Mouse (Mus musculus): Measurements from ENCODE around the gene Cgas. TPM values are rescaled to one million over a fixed set of nuclear protein-coding genes. Genes with fewer than 3 reads are reported as not detected.
"Not testable (repeated sequence)": the region's sequence is repeated elsewhere in the genome, so short reads cannot be mapped to it uniquely, and the experiment has no call there.

Cgas gene
- polyA plus RNA-seq, 1 experiment from 2014 or later = 0.67 TPM

DNA sequence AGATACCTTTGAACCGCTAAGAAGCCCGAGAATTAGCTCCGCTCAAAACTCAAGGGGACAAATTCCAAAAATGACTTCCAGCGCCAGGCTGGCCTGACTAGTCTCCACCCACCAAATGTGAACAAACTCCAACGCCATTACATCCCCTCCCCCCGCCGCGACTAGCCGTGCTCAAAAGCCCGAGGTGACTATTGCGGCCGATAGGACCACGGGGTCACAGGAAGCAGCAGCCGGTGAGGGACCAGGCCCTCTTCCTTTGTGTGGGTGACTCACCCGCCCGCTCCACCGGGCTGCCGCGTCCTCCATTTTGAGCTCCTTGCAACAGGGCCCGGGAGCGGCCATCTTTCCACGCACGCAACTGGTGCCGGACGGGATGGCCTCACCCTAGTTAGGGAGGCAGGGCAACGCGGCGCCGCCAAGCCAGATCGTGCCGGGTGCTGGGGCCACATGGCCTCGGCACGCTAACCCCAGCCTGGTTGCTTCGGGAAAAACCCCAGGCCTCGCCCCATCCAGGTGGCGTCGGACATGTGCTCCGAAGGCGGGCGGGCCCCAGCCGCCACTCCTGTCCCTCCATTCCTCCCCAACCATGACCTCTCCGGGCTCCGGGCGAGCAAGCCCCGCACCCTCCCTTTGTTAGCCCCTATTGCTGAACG is 37.8 kb upstream of the Cgas start:
- under 1% methylated on average over 46 of the region's 46 CpGs for WGBS (ENCODE audit: insufficient replicate concordance)
- H3K4me3 ChIP-seq (ENCODE audit: low read depth, low read length) = peak overlapping the region; percentile 95
- H3K4me2 ChIP-seq (ENCODE audit: low read depth, low read length) = peak overlapping the region; percentile 94
- peak; percentile 33 for ATAC-seq (ENCODE audit: low read depth)
- no peaks in the 10 kb centered on the region for H3K27me3 ChIP-seq (ENCODE audit: control insufficient read depth, insufficient read depth, low read depth, low read length)
- peak overlapping the region; percentile 97 for H3K9ac ChIP-seq (ENCODE audit: low read depth, low read length)
- no peaks in the 10 kb centered on the region for H3K9me3 ChIP-seq (replicated peaks; ENCODE audit: control insufficient read depth, low read length)
- H3K36me3 ChIP-seq (ENCODE audit: control insufficient read depth, insufficient read depth) = peaks cover 30% of the 10 kb centered on the region
- H3K4me1 ChIP-seq (ENCODE audit: control insufficient read depth, low read depth, low read length) = peaks cover 12% of the 10 kb centered on the region
- peak overlapping the region; percentile 97 for H3K27ac ChIP-seq (ENCODE audit: low read length)

DNA sequence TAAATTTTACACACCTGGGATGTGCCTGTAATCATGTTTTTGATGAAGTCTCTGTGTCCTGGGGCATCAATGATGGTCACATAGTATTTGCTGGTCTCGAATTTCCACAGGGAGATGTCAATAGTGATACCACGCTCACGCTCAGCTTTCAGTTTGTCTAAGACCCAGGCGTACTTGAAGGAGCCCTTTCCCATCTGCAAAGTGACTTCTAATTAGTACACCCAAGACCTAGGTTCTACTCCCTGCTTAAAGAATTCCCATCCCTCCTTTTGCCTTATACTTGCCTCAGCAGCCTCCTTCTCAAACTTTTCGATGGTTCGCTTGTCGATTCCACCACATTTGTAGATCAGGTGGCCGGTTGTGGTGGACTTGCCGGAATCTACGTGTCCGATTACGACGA is 37.2 kb upstream of the Cgas start:
- Histone ChIP-seq H3K9ac (ENCODE audit: low read depth, low read length) (peak overlapping the region; percentile 97), H3K36me3 (ENCODE audit: control insufficient read depth, insufficient read depth) (peaks cover 30% of the 10 kb centered on the region), H3K4me3 (ENCODE audit: low read depth, low read length) (peak overlapping the region; percentile 95), H3K4me2 (ENCODE audit: low read depth, low read length) (peak overlapping the region; percentile 94), H3K27ac (ENCODE audit: low read length) (peak overlapping the region; percentile 97), H3K4me1 (ENCODE audit: control insufficient read depth, low read depth, low read length) (peaks cover 12% of the 10 kb centered on the region)
- not testable (repeated sequence) for H3K27me3 ChIP-seq (ENCODE audit: control insufficient read depth, insufficient read depth, low read depth, low read length); H3K9me3 ChIP-seq (replicated peaks; ENCODE audit: control insufficient read depth, low read length); ATAC-seq (ENCODE audit: low read depth)
- WGBS (ENCODE audit: insufficient replicate concordance) = 0% methylated on average over 13 of the region's 13 CpGs

DNA sequence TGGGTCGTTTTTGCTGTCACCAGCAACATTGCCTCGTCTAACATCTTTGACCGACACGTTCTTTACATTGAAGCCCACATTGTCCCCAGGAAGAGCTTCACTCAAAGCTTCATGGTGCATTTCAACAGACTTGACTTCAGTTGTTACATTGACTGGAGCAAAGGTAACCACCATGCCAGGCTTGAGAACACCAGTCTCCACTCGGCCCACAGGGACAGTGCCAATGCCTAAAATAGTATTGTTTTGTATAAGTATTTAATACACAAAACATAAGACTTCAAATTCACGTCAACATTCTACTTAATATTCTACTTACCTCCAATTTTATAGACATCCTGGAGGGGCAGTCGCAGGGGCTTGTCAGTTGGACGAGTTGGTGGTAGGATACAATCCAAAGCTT is 36.3 kb upstream of the Cgas start:
- Histone ChIP-seq H3K4me1 (ENCODE audit: control insufficient read depth, low read depth, low read length) (peaks cover 12% of the 10 kb centered on the region), H3K4me3 (ENCODE audit: low read depth, low read length) (peak overlapping the region; percentile 95), H3K27ac (ENCODE audit: low read length) (peak overlapping the region; percentile 33; the same call in 1 of the 2 replicates), H3K9ac (ENCODE audit: low read depth, low read length) (peak overlapping the region; percentile 52), H3K4me2 (ENCODE audit: low read depth, low read length) (peak overlapping the region; percentile 94), H3K36me3 (ENCODE audit: control insufficient read depth, insufficient read depth) (peaks cover 30% of the 10 kb centered on the region)
- ATAC-seq (ENCODE audit: low read depth); H3K9me3 ChIP-seq (replicated peaks; ENCODE audit: control insufficient read depth, low read length); H3K27me3 ChIP-seq (ENCODE audit: control insufficient read depth, insufficient read depth, low read depth, low read length): not testable (repeated sequence)
- 26% methylated on average over 8 of the region's 8 CpGs for WGBS (ENCODE audit: insufficient replicate concordance)

- Histone ChIP-seq H3K4me1 (ENCODE audit: control insufficient read depth, low read depth, low read length) (peaks cover 12% of the 10 kb centered on the region), H3K27ac (ENCODE audit: low read length) (peak overlapping the region; percentile 15; the same call in 1 of the 2 replicates), H3K36me3 (ENCODE audit: control insufficient read depth, insufficient read depth) (peaks cover 33% of the 10 kb centered on the region)
- 43% methylated on average over 1 of the region's 1 CpGs for WGBS (ENCODE audit: insufficient replicate concordance)
- H3K9me3 ChIP-seq (replicated peaks; ENCODE audit: control insufficient read depth, low read length); H3K4me2 ChIP-seq (ENCODE audit: low read depth, low read length); H3K9ac ChIP-seq (ENCODE audit: low read depth, low read length); H3K4me3 ChIP-seq (ENCODE audit: low read depth, low read length); ATAC-seq (ENCODE audit: low read depth); H3K27me3 ChIP-seq (ENCODE audit: control insufficient read depth, insufficient read depth, low read depth, low read length): not testable (repeated sequence)
These were observed 35.1 kb upstream of the Cgas start for GRCm38 (mm10) chr9:78478009-78478605.

GRCm38 (mm10) chr9:78477021-78477551 is 34.0 kb upstream of the Cgas start:
- H3K4me3 ChIP-seq (ENCODE audit: low read depth, low read length) = no peak overlapping the region
- peaks cover 35% of the 10 kb centered on the region for H3K36me3 ChIP-seq (ENCODE audit: control insufficient read depth, insufficient read depth)
- H3K27ac ChIP-seq (ENCODE audit: low read length) = peak overlapping the region; percentile 44
- WGBS (ENCODE audit: insufficient replicate concordance) = 4% methylated on average over 5 of the region's 5 CpGs
- no peaks in the 10 kb centered on the region for H3K9me3 ChIP-seq (replicated peaks; ENCODE audit: control insufficient read depth, low read length)
- H3K9ac ChIP-seq (ENCODE audit: low read depth, low read length) = no peak overlapping the region
- no peaks in the 10 kb centered on the region for H3K27me3 ChIP-seq (ENCODE audit: control insufficient read depth, insufficient read depth, low read depth, low read length)
- peaks cover 3% of the 10 kb centered on the region; the same call in 1 of the 2 replicates for H3K4me1 ChIP-seq (ENCODE audit: control insufficient read depth, low read depth, low read length)
- no peak for ATAC-seq (ENCODE audit: low read depth)
- H3K4me2 ChIP-seq (ENCODE audit: low read depth, low read length) = no peak overlapping the region

- no peak overlapping the region for H3K4me3 ChIP-seq (ENCODE audit: low read depth, low read length)
- WGBS (ENCODE audit: insufficient replicate concordance) = 0% methylated on average over 1 of the region's 1 CpGs
- ATAC-seq (ENCODE audit: low read depth) = no peak
- H3K27me3 ChIP-seq (ENCODE audit: control insufficient read depth, insufficient read depth, low read depth, low read length) = no peaks in the 10 kb centered on the region
- peak overlapping the region; percentile 44 for H3K27ac ChIP-seq (ENCODE audit: low read length)
- no peak overlapping the region for H3K4me2 ChIP-seq (ENCODE audit: low read depth, low read length)
- H3K9ac ChIP-seq (ENCODE audit: low read depth, low read length) = no peak overlapping the region
- H3K4me1 ChIP-seq (ENCODE audit: control insufficient read depth, low read depth, low read length) = no peaks in the 10 kb centered on the region; the same call in 1 of the 2 replicates
- H3K9me3 ChIP-seq (replicated peaks; ENCODE audit: control insufficient read depth, low read length) = no peaks in the 10 kb centered on the region
- H3K36me3 ChIP-seq (ENCODE audit: control insufficient read depth, insufficient read depth) = peaks cover 36% of the 10 kb centered on the region
These were observed 33.5 kb upstream of the Cgas start for GRCm38 (mm10) chr9:78476531-78477020.

DNA sequence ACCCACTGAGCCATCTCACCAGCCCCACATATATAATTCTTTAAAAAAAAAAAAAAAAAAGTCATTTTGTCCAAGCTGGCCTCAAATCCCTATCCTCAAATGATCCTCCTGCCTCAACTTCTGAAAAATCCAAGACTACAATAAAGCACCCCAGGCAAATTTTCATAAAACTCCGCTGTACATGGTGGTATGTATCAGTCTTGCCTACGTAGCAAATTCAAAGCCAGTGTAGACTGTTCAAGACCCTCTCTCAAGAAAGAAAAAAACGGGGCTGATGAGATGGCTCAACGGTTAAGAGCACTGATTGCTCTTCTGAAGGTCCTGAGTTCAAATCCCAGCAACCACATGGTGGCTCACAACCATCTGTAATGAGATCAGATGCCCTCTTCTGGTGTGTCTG is 32.8 kb upstream of the Cgas start:
- H3K9me3 ChIP-seq (replicated peaks; ENCODE audit: control insufficient read depth, low read length) = no peaks in the 10 kb centered on the region
- no peak overlapping the region for H3K4me3 ChIP-seq (ENCODE audit: low read depth, low read length)
- peaks cover 37% of the 10 kb centered on the region for H3K36me3 ChIP-seq (ENCODE audit: control insufficient read depth, insufficient read depth)
- 71% methylated on average over 4 of the region's 4 CpGs for WGBS (ENCODE audit: insufficient replicate concordance)
- H3K4me1 ChIP-seq (ENCODE audit: control insufficient read depth, low read depth, low read length) = no peaks in the 10 kb centered on the region; the same call in 1 of the 2 replicates
- no peak overlapping the region for H3K9ac ChIP-seq (ENCODE audit: low read depth, low read length)
- no peak overlapping the region for H3K4me2 ChIP-seq (ENCODE audit: low read depth, low read length)
- H3K27ac ChIP-seq (ENCODE audit: low read length) = no peak overlapping the region
- H3K27me3 ChIP-seq (ENCODE audit: control insufficient read depth, insufficient read depth, low read depth, low read length) = no peaks in the 10 kb centered on the region
- ATAC-seq (ENCODE audit: low read depth) = no peak

- WGBS (ENCODE audit: insufficient replicate concordance) = 79% methylated on average over 2 of the region's 2 CpGs
- no peaks in the 10 kb centered on the region; the same call in 1 of the 2 replicates for H3K4me1 ChIP-seq (ENCODE audit: control insufficient read depth, low read depth, low read length)
- no peaks in the 10 kb centered on the region for H3K27me3 ChIP-seq (ENCODE audit: control insufficient read depth, insufficient read depth, low read depth, low read length)
- no peak overlapping the region for H3K9ac ChIP-seq (ENCODE audit: low read depth, low read length)
- H3K36me3 ChIP-seq (ENCODE audit: control insufficient read depth, insufficient read depth) = peaks cover 42% of the 10 kb centered on the region
- no peak overlapping the region for H3K4me2 ChIP-seq (ENCODE audit: low read depth, low read length)
- no peak for ATAC-seq (ENCODE audit: low read depth)
- H3K27ac ChIP-seq (ENCODE audit: low read length) = no peak overlapping the region
- H3K4me3 ChIP-seq (ENCODE audit: low read depth, low read length) = no peak overlapping the region
- no peaks in the 10 kb centered on the region for H3K9me3 ChIP-seq (replicated peaks; ENCODE audit: control insufficient read depth, low read length)
These were observed 32.3 kb upstream of the Cgas start for GRCm38 (mm10) chr9:78475383-78475780.

Measured in liver, embryonic 16.5 days (tissue).